Mouse (Mus musculus) Patski (cell line): ENCODE results near the gene Dynll1. TPM values are rescaled to one million over a fixed set of nuclear protein-coding genes. Genes with fewer than 3 reads are reported as not detected.

Experiments used
- ATAC-seq: fragments of 100-300 bp; one replicate; pipeline ENCODE4 v1.8.0; 2021
- CTCF ChIA-PET: fragments of 350-600 bp; sonication (Branson Sonifier 250); formaldehyde crosslinking; loops from one replicate; lab custom pipeline; 2022; ENCODE audit warnings: inconsistent platforms; lab: Charles Lee
- POLR2A ChIA-PET: fragments of 350-600 bp; sonication (Branson Sonifier 250); formaldehyde crosslinking; loops from one replicate; lab custom pipeline; 2022; ENCODE audit warnings: antibody characterized with exemption, inconsistent platforms; lab: Charles Lee
- DNase-seq: peaks from one replicate; pipeline ENCODE4 v3.0.0-alpha.2; 2011; ENCODE audit warnings: low read depth, low spot score
- H3K27me3 ChIP-seq: fragments of 371-371 bp; one replicate; pipeline ENCODE4 v1.5.1; 2021
- CTCF ChIP-seq: fragments of 100-300 bp; IDR thresholded peaks from one replicate; pipeline ENCODE4 v1.5.1; 2021
- in situ Hi-C: fragments of 300-500 bp; cut with MboI; formaldehyde crosslinking; loops from 3 replicates; pipeline ENCODE4 v1.11.1; 2018; ENCODE audit warnings: low pct_unique_long_range_greater_than_20kb, mixed read lengths
- polyA plus RNA-seq: library from polyadenylated mRNA; unstranded; gene quantifications from one replicate; pipeline ENCODE4 v1.2.3, GENCODE M21; 2021

Gene Dynll1
- polyA plus RNA-seq, 1 experiment from 2014 or later, result 704 TPM

DNA sequence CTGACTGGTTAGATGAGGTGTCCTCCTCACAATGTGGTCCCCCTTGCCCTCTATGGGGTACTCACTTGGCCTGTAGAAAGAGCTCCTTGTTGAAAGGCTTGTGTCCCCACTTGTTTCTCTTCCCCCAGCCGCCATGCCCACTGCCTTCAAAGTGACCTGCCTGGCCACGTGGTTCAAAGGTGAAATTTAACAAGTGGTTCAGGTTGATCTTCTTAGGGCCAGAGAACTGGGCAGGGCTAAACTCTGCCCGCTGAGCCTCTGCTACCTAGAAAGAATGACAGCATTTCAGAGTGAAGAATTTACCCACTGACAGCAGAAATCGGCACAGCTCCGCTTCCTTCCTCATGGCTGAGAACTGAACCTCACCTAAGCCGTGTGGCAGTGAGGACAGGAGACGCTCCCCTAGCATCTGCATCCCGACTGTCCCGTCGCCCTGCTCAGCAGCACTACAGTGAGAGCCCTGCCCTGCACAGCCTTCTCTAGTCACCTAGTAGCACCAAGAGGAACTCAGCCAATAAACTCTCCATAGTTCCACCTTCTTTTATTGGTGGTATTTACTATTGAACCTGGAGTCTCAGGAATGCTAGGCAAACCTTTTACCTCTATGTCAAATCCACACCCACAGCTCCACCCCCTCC, 43.8 kb downstream of the Dynll1 start:
- no peak for DNase-seq

DNA sequence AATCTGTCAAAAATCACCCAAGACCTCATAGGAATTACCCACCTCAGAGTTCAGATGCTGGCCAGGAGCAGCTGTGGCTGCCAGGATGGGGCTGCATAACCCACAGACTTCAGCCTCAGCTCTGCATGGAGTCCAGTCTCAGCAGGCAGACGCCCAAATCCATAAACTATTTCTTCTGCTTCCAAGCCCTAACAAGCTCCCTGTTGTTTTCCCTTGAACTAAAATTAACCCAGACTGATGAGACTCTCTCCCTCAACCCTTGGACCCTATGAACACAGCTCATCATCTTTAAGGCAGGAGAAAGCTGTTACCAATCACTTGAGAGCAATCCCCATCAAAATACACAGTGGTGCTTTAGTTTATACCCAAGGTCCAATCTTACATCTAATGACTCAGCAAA, 45.3 kb downstream of the Dynll1 start:
- in situ Hi-C loops, result no loop called here
- CTCF ChIA-PET, result interaction anchor here (0.9 to 1.4 kb wide), 3 partner anchors 16 to 64 kb away, joined by 3 to 5 read pairs (median 3); partner anchors contain the start of gene Pop5
- no peak for DNase-seq

More for the DNA sequence above, 43.8 kb downstream of the Dynll1 start:
- in situ Hi-C loops, result no loop called here
- TF ChIP-seq CTCF, result no peak
- CTCF ChIA-PET, result no interaction called here
- H3K27me3 ChIP-seq, result no peaks in the 10 kb centered on the region
- no peak for ATAC-seq
- POLR2A ChIA-PET, result no interaction called here

More for the DNA sequence above, 45.3 kb downstream of the Dynll1 start:
- ATAC-seq, result no peak
- TF ChIP-seq CTCF, result no peak
- POLR2A ChIA-PET, result interaction anchor here (1.0 kb wide), 1 partner anchor 10 kb away, joined by 3 read pairs; no protein-coding TSS in a partner anchor
- no peaks in the 10 kb centered on the region for H3K27me3 ChIP-seq

Other genes starting within 250 kb of the Dynll1 start
- not detected for gene Gm10401, start 202.7 kb downstream of the Dynll1 start, polyA plus RNA-seq
- 141 TPM for gene Acads, start 181.7 kb downstream of the Dynll1 start, polyA plus RNA-seq
- 98.3 TPM for gene Unc119b, start 166.0 kb downstream of the Dynll1 start, polyA plus RNA-seq
- gene Mlec, start 142.8 kb downstream of the Dynll1 start, polyA plus RNA-seq, result 294 TPM
- gene Cabp1, start 106.6 kb downstream of the Dynll1 start, polyA plus RNA-seq, result 0.05 TPM
- 123 TPM for gene Pop5, start 65.2 kb downstream of the Dynll1 start, polyA plus RNA-seq
- gene Rnf10, start 28.1 kb downstream of the Dynll1 start, polyA plus RNA-seq, result 286 TPM
- 49.9 TPM for gene Coq5, start 21.3 kb downstream of the Dynll1 start, polyA plus RNA-seq
- gene Srsf9, start 26.2 kb upstream of the Dynll1 start, polyA plus RNA-seq, result 137 TPM
- gene Gatc, start 40.2 kb upstream of the Dynll1 start, polyA plus RNA-seq, result 23.5 TPM
- 46.1 TPM for gene Triap1, start 40.2 kb upstream of the Dynll1 start, polyA plus RNA-seq
- 1,264 TPM for gene Cox6a1, start 48.0 kb upstream of the Dynll1 start, polyA plus RNA-seq
- gene Msi1, start 128.6 kb upstream of the Dynll1 start, polyA plus RNA-seq, result 22.2 TPM
- gene Pla2g1b, start 165.3 kb upstream of the Dynll1 start, polyA plus RNA-seq, result not detected
- 34.6 TPM for gene Sirt4, start 183.7 kb upstream of the Dynll1 start, polyA plus RNA-seq
- gene Pxn, start 205.7 kb upstream of the Dynll1 start, polyA plus RNA-seq, result 136 TPM